Mouse (Mus musculus): ENCODE data around the gene Rabif.

Rabif gene

GRCm38 (mm10) chr1:134555240-134555870 lies 60.9 kb downstream of the Rabif start:
- peak; percentile 18 for DNase-seq (ENCODE audit: low spot score)

- DNase-seq (ENCODE audit: low spot score) = peak; percentile 50
Observed at GRCm38 (mm10) chr1:134555871-134556670, 61.6 kb downstream of the Rabif start.

- DNase-seq (ENCODE audit: low spot score) = peak; percentile 90
Observed at GRCm38 (mm10) chr1:134556671-134557218, 62.3 kb downstream of the Rabif start.

Measured in ovary, postnatal 14 days (tissue).